In the genomic region with DNA sequence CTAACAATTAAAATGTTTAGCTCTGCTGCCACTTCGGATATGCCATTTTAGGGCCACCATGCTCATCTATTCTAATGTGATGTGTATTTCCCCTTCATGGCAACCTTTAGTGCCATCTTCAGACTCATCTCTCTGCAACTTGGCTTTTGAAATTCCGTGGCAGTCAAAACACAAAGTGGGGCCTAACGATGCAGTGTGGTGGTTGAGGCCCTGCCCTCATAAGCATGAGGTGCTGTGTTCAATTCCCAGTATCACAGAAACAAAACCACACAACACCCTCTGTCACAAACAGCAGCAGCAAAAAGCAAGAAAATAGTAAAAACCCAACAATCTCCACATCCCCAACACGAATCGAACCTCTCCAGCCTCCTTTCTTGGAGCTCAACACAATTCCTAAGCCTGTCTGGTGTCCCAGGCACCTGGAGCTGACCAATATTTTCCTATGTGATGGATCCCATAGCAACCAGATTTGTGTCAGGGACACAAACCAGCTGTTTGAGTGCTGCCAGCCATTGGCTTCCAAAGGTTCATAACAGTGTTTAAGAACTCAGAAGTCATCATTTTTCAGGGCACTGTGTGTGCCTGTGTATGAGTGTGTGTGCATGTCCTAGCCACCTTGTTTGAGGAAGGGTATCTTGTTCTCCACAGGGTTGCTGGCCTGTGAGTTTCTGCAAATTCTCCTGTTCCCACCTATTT, we compare ENCODE assay signal across 22 mouse cellular contexts.
DNase-seq lines count a peak whose midpoint lies in the region; ATAC-seq and TF ChIP-seq lines count a peak whose summit lies in the region.
"Had no signal": no experiment of that assay in that cellular context is flagged by ENCODE, and none has a peak within 500 bp of the region (broad histone marks: within the 10 kb centered on the region; RNA-seq: fewer than 3 reads in every experiment).

No protein-coding gene starts in this region.

- no peak for TF ChIP-seq POLR2A in small intestine, adult 2 months (IDR thresholded peaks at IDR 0.05; ENCODE audit: low read depth, low read length)

- H3K27me3 ChIP-seq in limb, embryonic 15.5 days: no peaks in the 10 kb centered on the region
- no peaks in the 10 kb centered on the region for H3K27me3 ChIP-seq in small intestine, adult 2 months (ENCODE audit: control insufficient read depth, insufficient read depth, low read length)
- H3K27me3 ChIP-seq: heart, embryonic 13.5 days; hindbrain, embryonic 15.5 days; intestine, embryonic 15.5 days; liver, embryonic 15.5 days; midbrain, embryonic 12.5 days had no signal

- H3K36me3 ChIP-seq in limb, embryonic 15.5 days: no peaks in the 10 kb centered on the region
- no peaks in the 10 kb centered on the region for H3K36me3 ChIP-seq in small intestine, adult 2 months (ENCODE audit: control insufficient read depth, insufficient read depth, low read length)
- H3K36me3 ChIP-seq: heart, embryonic 13.5 days; hindbrain, embryonic 15.5 days; intestine, embryonic 15.5 days; liver, embryonic 15.5 days; midbrain, embryonic 12.5 days had no signal

- no peak overlapping the region for H3K4me2 ChIP-seq in limb, embryonic 15.5 days
- H3K4me2 ChIP-seq: heart, embryonic 13.5 days; hindbrain, embryonic 15.5 days; intestine, embryonic 15.5 days; liver, embryonic 15.5 days; midbrain, embryonic 12.5 days had no signal

- H3K9me3 ChIP-seq in limb, embryonic 15.5 days: no peaks in the 10 kb centered on the region
- H3K9me3 ChIP-seq: heart, embryonic 13.5 days; hindbrain, embryonic 15.5 days; intestine, embryonic 15.5 days; liver, embryonic 15.5 days; midbrain, embryonic 12.5 days had no signal

- no peaks in the 10 kb centered on the region for H3K4me1 ChIP-seq in limb, embryonic 15.5 days
- H3K4me1 ChIP-seq in small intestine, adult 2 months (ENCODE audit: control insufficient read depth, insufficient read depth, insufficient read length, low read length): no peaks in the 10 kb centered on the region
- H3K4me1 ChIP-seq: hindbrain, embryonic 15.5 days; liver, embryonic 15.5 days; midbrain, embryonic 12.5 days had no signal

- no peak overlapping the region for H3K4me3 ChIP-seq in layer of hippocampus, adult 2 months
- no peak overlapping the region for H3K4me3 ChIP-seq in limb, embryonic 15.5 days
- H3K4me3 ChIP-seq in small intestine, adult 2 months (ENCODE audit: low read depth, low read length): no peak overlapping the region
- H3K4me3 ChIP-seq: heart, embryonic 13.5 days; hindbrain, embryonic 15.5 days; intestine, embryonic 15.5 days; liver, embryonic 15.5 days; midbrain, embryonic 12.5 days had no signal

- WGBS in limb, embryonic 15.5 days: 77% methylated on average over 5 of the region's 5 CpGs
- WGBS in small intestine, adult 2 months: 80% methylated on average over 5 of the region's 5 CpGs

- no peak overlapping the region for H3K9ac ChIP-seq in limb, embryonic 15.5 days
- H3K9ac ChIP-seq: heart, embryonic 13.5 days; hindbrain, embryonic 15.5 days; intestine, embryonic 15.5 days; liver, embryonic 15.5 days; midbrain, embryonic 12.5 days had no signal

- no peak for DNase-seq in layer of hippocampus, adult 2 months (ENCODE audit: low spot score in 2 of 2)
- DNase-seq in layer of hippocampus, adult 18-20 months (ENCODE audit: low spot score in 2 of 2): no peak
- DNase-seq in lung, postnatal 10 days: peak; percentile 69
- DNase-seq in yolk sac, embryonic 10.5 days (ENCODE audit: low spot score): no peak
- DNase-seq in right cerebral cortex, postnatal 10 days (ENCODE audit: low spot score in 2 of 2): no peak
- DNase-seq: adrenal gland, postnatal 25 days; cerebellum, adult 8-10 months; cerebellum, postnatal 36 days; embryo, embryonic 11 days; heart, postnatal 14 days; kidney, postnatal 25 days; liver; right cerebral cortex, postnatal 25 days; thymus, postnatal 25 days had no signal

- H3K27ac ChIP-seq in layer of hippocampus, adult 2 months: 0 out of 2 replicates have a peak overlapping the region, but pooled peaks have one; percentile 2
- peak overlapping the region; percentile 47; the same call in 1 of the 2 replicates for H3K27ac ChIP-seq in limb, embryonic 15.5 days
- peak overlapping the region; percentile 21; the same call in 1 of the 2 replicates for H3K27ac ChIP-seq in small intestine, adult 2 months (ENCODE audit: insufficient read depth, low read depth, low read length)
- H3K27ac ChIP-seq: heart, embryonic 13.5 days; hindbrain, embryonic 15.5 days; intestine, embryonic 15.5 days; liver, embryonic 15.5 days; midbrain, embryonic 12.5 days had no signal

- TF ChIP-seq CTCF in layer of hippocampus, adult 2 months (conservative IDR thresholded peaks at IDR 0.05): no peak
- no peak for TF ChIP-seq CTCF in small intestine, adult 2 months (IDR thresholded peaks at IDR 0.05; ENCODE audit: extremely low read depth, insufficient read length, insufficient replicate concordance, low read depth, low read length)

- ATAC-seq in limb, embryonic 15.5 days (ENCODE audit: insufficient number of reproducible peaks, low FRiP score, low TSS enrichment, low read depth): no peak
- ATAC-seq: forebrain, embryonic 14.5 days; intestine, embryonic 15.5 days had no signal
